12 mouse cellular contexts compared by ENCODE assay signal in genomic region chr6:89327746-89328491, GRCm38 (mm10). TPM values are rescaled to one million over a fixed set of nuclear protein-coding genes. Genes with fewer than 3 reads are reported as not detected.
DNase-seq lines count a peak whose midpoint lies in the region; ATAC-seq and TF ChIP-seq lines count a peak whose summit lies in the region.
"Had no signal": no experiment of that assay in that cellular context is flagged by ENCODE, and none has a peak within 500 bp of the region (broad histone marks: within the 10 kb centered on the region; RNA-seq: fewer than 3 reads in every experiment).

No protein-coding gene starts in this region.

- no peaks in the 10 kb centered on the region for H3K79me2 ChIP-seq in myocyte (ENCODE audit: control insufficient read depth, insufficient read depth)

- no peaks in the 10 kb centered on the region for H3K27me3 ChIP-seq in kidney, embryonic 14.5 days (ENCODE audit: control insufficient read depth, insufficient read depth, low read length)
- no peaks in the 10 kb centered on the region for H3K27me3 ChIP-seq in kidney, adult 2 months (replicated peaks; ENCODE audit: control insufficient read depth, insufficient read depth, low read length)
- H3K27me3 ChIP-seq in hindbrain, embryonic 12.5 days, result no peaks in the 10 kb centered on the region
- no peaks in the 10 kb centered on the region for H3K27me3 ChIP-seq in myocyte (ENCODE audit: control insufficient read depth, insufficient read depth, insufficient read length)
- H3K27me3 ChIP-seq: limb, embryonic 12.5 days had no signal

- H3ac ChIP-seq in myocyte (ENCODE audit: control insufficient read depth, insufficient read length), result no peak overlapping the region

- 0 out of 2 replicates have a peak overlapping the region, but pooled peaks have one; percentile 28 for H3K9ac ChIP-seq in kidney, embryonic 14.5 days (ENCODE audit: low read depth, low read length)
- H3K9ac ChIP-seq in hindbrain, embryonic 12.5 days, result no peak overlapping the region
- H3K9ac ChIP-seq: limb, embryonic 12.5 days had no signal

- TF ChIP-seq CTCF in kidney, adult 2 months (conservative IDR thresholded peaks at IDR 0.05; ENCODE audit: insufficient read depth, insufficient read length, low read depth, low read length), result no peak

- H3K27ac ChIP-seq in kidney, embryonic 14.5 days (ENCODE audit: low read depth, low read length), result no peak overlapping the region
- no peak overlapping the region for H3K27ac ChIP-seq in kidney, adult 2 months (ENCODE audit: insufficient read depth, low read depth, low read length)
- H3K27ac ChIP-seq in hindbrain, embryonic 12.5 days, result peak overlapping the region; percentile 8; the same call in 1 of the 2 replicates
- H3K27ac ChIP-seq: limb, embryonic 12.5 days had no signal

- WGBS in kidney, embryonic 14.5 days, result 58% methylated on average over 15 of the region's 15 CpGs
- WGBS in kidney, adult 2 months, result 66% methylated on average over 15 of the region's 15 CpGs
- 64% methylated on average over 15 of the region's 15 CpGs for WGBS in hindbrain, embryonic 12.5 days

- no peak overlapping the region for H3K4me2 ChIP-seq in kidney, embryonic 14.5 days (replicated peaks; ENCODE audit: low read depth, low read length)
- no peak overlapping the region for H3K4me2 ChIP-seq in hindbrain, embryonic 12.5 days (replicated peaks)
- H3K4me2 ChIP-seq in myocyte (ENCODE audit: low read depth), result no peak overlapping the region
- H3K4me2 ChIP-seq: limb, embryonic 12.5 days had no signal

- TF ChIP-seq POLR2A in kidney, adult 2 months (IDR thresholded peaks at IDR 0.05; ENCODE audit: low read depth, low read length), result no peak
- no peak for TF ChIP-seq POLR2A in myocyte (IDR thresholded peaks at IDR 0.05; ENCODE audit: insufficient read length, low read depth)

- H3K9me3 ChIP-seq in kidney, embryonic 14.5 days (ENCODE audit: control insufficient read depth, low read length), result no peaks in the 10 kb centered on the region
- H3K9me3 ChIP-seq in hindbrain, embryonic 12.5 days (replicated peaks), result no peaks in the 10 kb centered on the region
- H3K9me3 ChIP-seq: limb, embryonic 12.5 days had no signal

- 0 out of 2 replicates have a peak, but pooled peaks cover 6% of the 10 kb centered on the region for H3K4me1 ChIP-seq in kidney, embryonic 14.5 days (ENCODE audit: control insufficient read depth, insufficient read depth, low read length)
- H3K4me1 ChIP-seq in kidney, adult 2 months (ENCODE audit: control insufficient read depth, insufficient read depth, low read length), result no peaks in the 10 kb centered on the region
- peaks cover 19% of the 10 kb centered on the region for H3K4me1 ChIP-seq in hindbrain, embryonic 12.5 days
- H3K4me1 ChIP-seq: limb, embryonic 12.5 days had no signal

- DNase-seq in kidney, adult 2 months, result no peak
- DNase-seq in retina, postnatal 1 day, result peak; percentile 38
- DNase-seq in retina, embryonic 14.5 days (ENCODE audit: low spot score), result no peak
- DNase-seq in embryo, embryonic 10 days (ENCODE audit: low spot score), result no peak
- no peak for DNase-seq in right cerebral cortex, adult 18-20 months
- DNase-seq: adrenal gland, postnatal 36 days; cerebellum, adult 8-10 months; lung, postnatal 14 days had no signal

- peak; percentile 39; the same call in 1 of the 2 replicates for ATAC-seq in kidney, embryonic 14.5 days (ENCODE audit: low FRiP score, low TSS enrichment)
- no peak for ATAC-seq in hindbrain, embryonic 12.5 days (ENCODE audit: low FRiP score)

- H3K4me3 ChIP-seq in kidney, embryonic 14.5 days (ENCODE audit: low read length), result no peak overlapping the region
- H3K4me3 ChIP-seq in kidney, adult 2 months (ENCODE audit: insufficient read depth, low read depth, low read length), result no peak overlapping the region
- H3K4me3 ChIP-seq in hindbrain, embryonic 12.5 days, result no peak overlapping the region
- no peak overlapping the region for H3K4me3 ChIP-seq in myocyte
- H3K4me3 ChIP-seq: limb, embryonic 12.5 days had no signal

- H3K36me3 ChIP-seq in kidney, embryonic 14.5 days (ENCODE audit: control insufficient read depth, insufficient read depth, low read length), result peaks cover 88% of the 10 kb centered on the region
- no peaks in the 10 kb centered on the region for H3K36me3 ChIP-seq in kidney, adult 2 months (ENCODE audit: control insufficient read depth, insufficient read depth, low read length)
- H3K36me3 ChIP-seq in hindbrain, embryonic 12.5 days, result peaks cover 96% of the 10 kb centered on the region
- peaks cover 48% of the 10 kb centered on the region for H3K36me3 ChIP-seq in myocyte (ENCODE audit: control insufficient read depth, insufficient read depth)

TF ChIP-seq in myocyte, 11 proteins besides CTCF, POLR2A, EP300 and RAD21:
- TF ChIP-seq TCF12 (IDR thresholded peaks at IDR 0.05; ENCODE audit: insufficient read depth, poor library complexity, severe bottlenecking) (peak; percentile 84), POLR2AphosphoS2 (IDR thresholded peaks at IDR 0.05; ENCODE audit: insufficient read length, low read depth) (no peak), MYOG (IDR thresholded peaks at IDR 0.05; ENCODE audit: control insufficient read depth in 1 of 3, insufficient read depth in 1 of 3, insufficient read length in 2 of 3, low read depth in 2 of 3) (peak; percentile 57 to 99 (median 97)), SRF (IDR thresholded peaks at IDR 0.05; ENCODE audit: control insufficient read depth, insufficient read length, low read depth) (no peak), TCF3 (IDR thresholded peaks at IDR 0.05; ENCODE audit: insufficient read length, low read depth) (peak; percentile 86), MYOD1 (IDR thresholded peaks at IDR 0.05; ENCODE audit: control insufficient read depth in 1 of 3, insufficient read length in 2 of 3, low read depth in 2 of 3) (peak; percentile 21 to 98 (median 97))

RNA-seq across cellular contexts. Expression of gene Plxna1, which starts 34.5 kb away (rescaled TPM):
- polyA plus RNA-seq in kidney, embryonic 14.5 days (2014; fragmentation: Nextera tagmentation; extraction: Ambion mirVana), result 15.4 and 28.0 TPM in 2 replicates
- 33.1 and 33.2 TPM in 2 replicates for polyA plus RNA-seq in kidney, adult 2 months (2012; rRNA removed)
- 62.8 and 65.2 TPM in 2 replicates for polyA plus RNA-seq in hindbrain, embryonic 12.5 days (2016; fragmentation: Nextera tagmentation; extraction: Ambion mirVana)
- 64.4 TPM for polyA plus RNA-seq in myocyte (2012; fragmentation: generic; extraction: Trizol)
